Mouse (Mus musculus) kidney, postnatal 10 days (tissue): ENCODE results near the gene Cetn3.
A peak's percentile ranks its signal among the peaks of the same experiment; 100 is the strongest.

Source experiments
- DNase-seq: peaks from one replicate; pipeline ENCODE4 v3.0.0; 2021; ENCODE audit warnings: mixed read lengths

Cetn3 gene

GRCm38 (mm10) chr13:81782971-81783404, at the start of gene Cetn3:
TSS of gene Cetn3 (plus strand) at chr13:81783077.
- DNase-seq: peak; percentile 94

GRCm38 (mm10) chr13:81736606-81737005, 46.3 kb upstream of the Cetn3 start:
- no peak for DNase-seq

- DNase-seq: no peak
Measured at GRCm38 (mm10) chr13:81740898-81741297, 42.0 kb upstream of the Cetn3 start.

GRCm38 (mm10) chr13:81743391-81744091, 39.3 kb upstream of the Cetn3 start:
- no peak for DNase-seq

- no peak for DNase-seq
Measured at GRCm38 (mm10) chr13:81744092-81744396, 38.8 kb upstream of the Cetn3 start.

- no peak for DNase-seq
Measured at GRCm38 (mm10) chr13:81754878-81755277, 28.0 kb upstream of the Cetn3 start.

GRCm38 (mm10) chr13:81755324-81755723, 27.6 kb upstream of the Cetn3 start:
- DNase-seq: no peak

GRCm38 (mm10) chr13:81757058-81757660, 25.7 kb upstream of the Cetn3 start:
- no peak for DNase-seq

- peak; percentile 68 for DNase-seq
Measured at GRCm38 (mm10) chr13:81760379-81760778, 22.5 kb upstream of the Cetn3 start.

GRCm38 (mm10) chr13:81761566-81762186, 21.2 kb upstream of the Cetn3 start:
- DNase-seq: peak; percentile 49

GRCm38 (mm10) chr13:81764173-81764572, 18.7 kb upstream of the Cetn3 start:
- DNase-seq: no peak

- peak; percentile 80 for DNase-seq
Measured at GRCm38 (mm10) chr13:81767038-81767659, 15.7 kb upstream of the Cetn3 start.

GRCm38 (mm10) chr13:81776217-81776616, 6.7 kb upstream of the Cetn3 start:
- no peak for DNase-seq

GRCm38 (mm10) chr13:81782475-81782874, 402 bp upstream of the Cetn3 start:
- no peak for DNase-seq

GRCm38 (mm10) chr13:81783405-81784342, 797 bp downstream of the Cetn3 start:
- DNase-seq: peak; percentile 98

- peak; percentile 9 for DNase-seq
Measured at GRCm38 (mm10) chr13:81785766-81786480, 3.0 kb downstream of the Cetn3 start.

GRCm38 (mm10) chr13:81790160-81790559, 7.3 kb downstream of the Cetn3 start:
- DNase-seq: no peak

GRCm38 (mm10) chr13:81791861-81792260, 9.0 kb downstream of the Cetn3 start:
- no peak for DNase-seq

- no peak for DNase-seq
Measured at GRCm38 (mm10) chr13:81793850-81794249, 11.0 kb downstream of the Cetn3 start.

- no peak for DNase-seq
Measured at GRCm38 (mm10) chr13:81801121-81801520, 18.2 kb downstream of the Cetn3 start.

GRCm38 (mm10) chr13:81803713-81804112, 20.8 kb downstream of the Cetn3 start:
- no peak for DNase-seq

GRCm38 (mm10) chr13:81822750-81823149, 39.9 kb downstream of the Cetn3 start:
- DNase-seq: no peak
